Mouse (Mus musculus): ENCODE measurements at regions not wholly inside any gene's neighbourhood (a gene's known extent, or its start where the extent isn't known, plus 50 kb on each side); places are given as distances from the start of the nearest gene placed in this dataset.

DNA sequence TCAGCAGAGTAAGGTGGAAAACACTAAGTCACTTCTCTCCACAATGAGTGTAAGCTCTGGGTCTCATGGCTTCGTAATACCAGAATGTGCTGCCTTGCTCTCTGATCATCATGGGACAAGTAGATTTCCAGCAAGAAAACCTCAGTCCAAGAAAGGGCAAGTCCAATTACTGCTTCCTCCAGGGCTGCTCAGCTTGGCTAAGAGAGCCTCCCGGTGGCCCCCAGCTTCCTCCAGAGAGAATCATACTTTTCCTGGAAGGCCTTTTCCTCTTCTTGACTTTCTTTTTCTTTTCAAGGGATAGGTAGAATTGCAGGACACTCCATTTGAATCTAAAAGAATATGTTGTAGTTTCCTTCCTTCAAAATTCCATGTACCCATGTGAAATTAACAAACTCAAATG, 326.8 kb upstream of the Pbx1 start:
- H3K27ac ChIP-seq (ENCODE audit: low read depth, low read length), result no peak overlapping the region
- no peak overlapping the region for H3K4me3 ChIP-seq (ENCODE audit: low read depth, low read length)
- H3K4me1 ChIP-seq (ENCODE audit: insufficient read depth, low read length), result no peaks in the 10 kb centered on the region
- H3K36me3 ChIP-seq (ENCODE audit: insufficient read depth, low read length), result no peaks in the 10 kb centered on the region
- DNase-seq (ENCODE audit: low spot score) (no peak), ATAC-seq (ENCODE audit: low FRiP score) (no peak)
- no peak; the same call in 1 of the 2 replicates for TF ChIP-seq CTCF (IDR thresholded peaks at IDR 0.05)
- H3K9ac ChIP-seq (replicated peaks; ENCODE audit: low read length, poor library complexity, severe bottlenecking), result no peak overlapping the region
- no peaks in the 10 kb centered on the region for H3K9me3 ChIP-seq (ENCODE audit: low read length)
- 86% methylated on average over 2 of the region's 2 CpGs for WGBS
- H3K4me2 ChIP-seq (ENCODE audit: low read depth, low read length, poor library complexity, severe bottlenecking), result no peak overlapping the region
- no peaks in the 10 kb centered on the region for H3K27me3 ChIP-seq (ENCODE audit: insufficient read depth, low read length)

DNA sequence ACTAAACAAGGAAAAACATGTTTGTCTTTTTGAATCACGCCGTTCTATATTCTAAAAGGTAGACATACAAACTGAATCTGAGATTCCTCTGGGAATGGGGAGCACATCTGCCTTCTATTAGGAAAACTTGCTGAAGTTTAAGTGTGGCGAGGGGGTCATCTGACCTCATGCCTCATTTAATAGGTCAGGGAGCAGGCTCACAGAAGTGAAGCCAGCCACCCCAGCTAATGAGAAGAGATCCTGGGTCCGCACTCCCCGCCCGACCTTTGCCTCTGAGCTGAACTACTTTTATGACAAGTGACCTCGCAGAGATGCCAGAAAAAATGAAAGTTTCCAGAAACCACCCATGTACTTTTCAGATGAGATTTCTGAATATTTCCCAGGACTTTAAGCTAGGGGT, 322.1 kb upstream of the Pbx1 start:
- Histone ChIP-seq H3K27me3 (ENCODE audit: insufficient read depth, low read length) (no peaks in the 10 kb centered on the region), H3K4me1 (ENCODE audit: insufficient read depth, low read length) (no peaks in the 10 kb centered on the region), H3K36me3 (ENCODE audit: insufficient read depth, low read length) (no peaks in the 10 kb centered on the region), H3K9me3 (ENCODE audit: low read length) (no peaks in the 10 kb centered on the region), H3K4me2 (ENCODE audit: low read depth, low read length, poor library complexity, severe bottlenecking) (no peak overlapping the region), H3K27ac (ENCODE audit: low read depth, low read length) (no peak overlapping the region), H3K4me3 (ENCODE audit: low read depth, low read length) (no peak overlapping the region), H3K9ac (replicated peaks; ENCODE audit: low read length, poor library complexity, severe bottlenecking) (no peak overlapping the region)
- no peak for TF ChIP-seq CTCF (IDR thresholded peaks at IDR 0.05)
- ATAC-seq (ENCODE audit: low FRiP score) (no peak), DNase-seq (ENCODE audit: low spot score) (no peak)
- WGBS, result 84% methylated on average over 7 of the region's 7 CpGs

DNA sequence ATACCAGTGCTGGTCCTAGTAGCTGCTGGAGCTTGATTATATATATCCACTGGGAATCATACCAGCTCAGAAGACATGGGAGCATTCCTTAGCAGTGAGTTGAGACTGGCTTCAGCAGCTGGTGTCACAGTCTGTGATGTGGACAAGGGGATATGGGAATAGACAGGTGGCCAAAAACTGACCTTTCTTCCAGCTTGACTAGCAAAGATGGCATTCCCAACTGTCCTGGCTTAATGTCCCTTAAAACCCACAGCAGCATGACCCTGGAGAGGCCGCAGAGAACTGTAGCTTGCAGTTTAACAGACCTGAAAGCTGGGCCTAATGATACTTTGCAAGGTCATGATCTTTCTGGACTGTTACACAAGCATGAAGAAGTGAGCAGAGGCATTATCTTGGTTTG, 311.4 kb upstream of the Pbx1 start:
- no peak for TF ChIP-seq CTCF (IDR thresholded peaks at IDR 0.05)
- 88% methylated on average over 1 of the region's 1 CpGs for WGBS
- no peak overlapping the region for H3K4me3 ChIP-seq (ENCODE audit: low read depth, low read length)
- no peaks in the 10 kb centered on the region for H3K4me1 ChIP-seq (ENCODE audit: insufficient read depth, low read length)
- no peak overlapping the region for H3K27ac ChIP-seq (ENCODE audit: low read depth, low read length)
- DNase-seq (ENCODE audit: low spot score) (no peak), ATAC-seq (ENCODE audit: low FRiP score) (no peak)
- no peak overlapping the region for H3K9ac ChIP-seq (replicated peaks; ENCODE audit: low read length, poor library complexity, severe bottlenecking)
- no peak overlapping the region for H3K4me2 ChIP-seq (ENCODE audit: low read depth, low read length, poor library complexity, severe bottlenecking)
- no peaks in the 10 kb centered on the region for H3K27me3 ChIP-seq (ENCODE audit: insufficient read depth, low read length)
- no peaks in the 10 kb centered on the region for H3K9me3 ChIP-seq (ENCODE audit: low read length)
- H3K36me3 ChIP-seq (ENCODE audit: insufficient read depth, low read length), result no peaks in the 10 kb centered on the region

DNA sequence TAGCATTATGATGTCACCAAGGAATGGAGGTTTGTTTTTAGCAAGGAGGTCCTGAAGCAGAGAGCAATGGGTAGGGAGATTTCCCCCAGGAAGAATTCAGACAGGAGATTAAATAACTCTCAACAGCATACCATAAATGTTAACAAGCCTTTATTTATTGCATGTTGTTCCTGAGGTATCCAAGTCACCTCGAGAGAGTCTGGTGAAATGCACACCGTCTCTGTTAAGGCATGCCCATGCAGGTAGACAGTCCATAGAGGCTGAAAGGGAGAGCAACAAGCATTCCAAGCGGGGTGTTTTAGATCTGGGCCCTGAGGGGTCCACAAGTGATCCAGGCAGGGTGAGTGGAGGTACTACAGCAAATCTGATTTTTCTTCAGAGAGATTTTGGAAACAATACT, 305.9 kb upstream of the Pbx1 start:
- Histone ChIP-seq H3K4me1 (ENCODE audit: insufficient read depth, low read length) (no peaks in the 10 kb centered on the region), H3K36me3 (ENCODE audit: insufficient read depth, low read length) (no peaks in the 10 kb centered on the region), H3K9me3 (ENCODE audit: low read length) (no peaks in the 10 kb centered on the region), H3K9ac (replicated peaks; ENCODE audit: low read length, poor library complexity, severe bottlenecking) (no peak overlapping the region), H3K4me2 (ENCODE audit: low read depth, low read length, poor library complexity, severe bottlenecking) (no peak overlapping the region), H3K4me3 (ENCODE audit: low read depth, low read length) (no peak overlapping the region), H3K27ac (ENCODE audit: low read depth, low read length) (no peak overlapping the region), H3K27me3 (ENCODE audit: insufficient read depth, low read length) (no peaks in the 10 kb centered on the region)
- WGBS, result 88% methylated on average over 3 of the region's 3 CpGs
- no peak for TF ChIP-seq CTCF (IDR thresholded peaks at IDR 0.05)
- no peak for DNase-seq (ENCODE audit: low spot score)
- ATAC-seq (ENCODE audit: low FRiP score), result no peak

DNA sequence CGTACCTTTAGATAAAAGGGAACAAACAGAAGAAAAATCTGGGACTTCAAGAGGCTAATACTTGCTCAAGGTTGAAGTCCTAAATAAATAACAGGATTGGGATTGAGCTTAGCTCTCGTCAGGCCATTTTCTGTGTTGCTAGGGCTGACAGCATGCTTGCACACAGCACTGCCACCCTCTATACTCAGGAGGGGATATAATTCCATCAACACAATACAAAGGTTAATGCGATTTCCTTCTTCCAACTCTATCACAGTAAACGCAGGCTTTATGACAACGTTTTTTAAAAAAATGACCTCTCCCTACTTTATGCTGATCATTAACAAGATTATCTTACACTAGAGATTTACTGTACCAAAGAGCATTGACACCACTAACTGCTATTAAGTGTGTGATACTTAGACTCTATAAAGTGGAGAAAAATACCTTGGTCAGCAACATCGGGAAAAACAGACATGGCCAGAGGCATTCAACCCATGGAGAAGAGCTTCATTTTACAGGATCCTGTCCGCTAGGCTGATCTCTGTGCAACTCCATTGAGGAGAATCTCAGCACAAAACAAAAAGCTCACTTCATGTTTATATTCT, 305.3 kb upstream of the Pbx1 start:
- no peaks in the 10 kb centered on the region for H3K9me3 ChIP-seq (ENCODE audit: low read length)
- no peak overlapping the region for H3K4me2 ChIP-seq (ENCODE audit: low read depth, low read length, poor library complexity, severe bottlenecking)
- H3K4me3 ChIP-seq (ENCODE audit: low read depth, low read length), result no peak overlapping the region
- no peaks in the 10 kb centered on the region for H3K36me3 ChIP-seq (ENCODE audit: insufficient read depth, low read length)
- DNase-seq (ENCODE audit: low spot score) (no peak), ATAC-seq (ENCODE audit: low FRiP score) (no peak)
- WGBS, result 69% methylated on average over 7 of the region's 7 CpGs
- TF ChIP-seq CTCF (IDR thresholded peaks at IDR 0.05), result no peak
- no peaks in the 10 kb centered on the region for H3K27me3 ChIP-seq (ENCODE audit: insufficient read depth, low read length)
- H3K9ac ChIP-seq (replicated peaks; ENCODE audit: low read length, poor library complexity, severe bottlenecking), result no peak overlapping the region
- no peaks in the 10 kb centered on the region for H3K4me1 ChIP-seq (ENCODE audit: insufficient read depth, low read length)
- H3K27ac ChIP-seq (ENCODE audit: low read depth, low read length), result no peak overlapping the region

DNA sequence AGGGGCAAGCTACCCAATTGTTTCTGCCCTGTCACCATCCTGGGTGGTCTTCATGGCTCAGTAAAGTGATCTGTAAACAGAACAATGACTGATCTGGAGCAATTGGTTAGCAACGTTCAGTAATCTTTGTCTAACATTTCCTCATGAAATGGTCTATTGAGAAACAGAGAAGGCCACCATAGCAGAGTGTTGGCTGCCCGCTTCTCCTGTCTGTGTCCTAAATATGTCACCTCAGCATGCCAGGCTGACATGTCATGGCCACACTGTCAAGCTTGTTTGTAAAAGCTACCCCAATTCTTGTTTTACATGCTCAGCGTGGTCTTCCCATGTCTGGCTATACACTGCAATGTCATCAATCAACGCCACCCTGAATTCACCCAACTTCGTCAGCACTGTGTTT, 301.0 kb upstream of the Pbx1 start:
- Histone ChIP-seq H3K27ac (ENCODE audit: low read depth, low read length) (no peak overlapping the region), H3K36me3 (ENCODE audit: insufficient read depth, low read length) (no peaks in the 10 kb centered on the region), H3K4me1 (ENCODE audit: insufficient read depth, low read length) (no peaks in the 10 kb centered on the region), H3K9me3 (ENCODE audit: low read length) (no peaks in the 10 kb centered on the region), H3K4me3 (ENCODE audit: low read depth, low read length) (no peak overlapping the region), H3K4me2 (ENCODE audit: low read depth, low read length, poor library complexity, severe bottlenecking) (no peak overlapping the region), H3K9ac (replicated peaks; ENCODE audit: low read length, poor library complexity, severe bottlenecking) (no peak overlapping the region), H3K27me3 (ENCODE audit: insufficient read depth, low read length) (no peaks in the 10 kb centered on the region)
- DNase-seq (ENCODE audit: low spot score) (no peak), ATAC-seq (ENCODE audit: low FRiP score) (no peak)
- no peak for TF ChIP-seq CTCF (IDR thresholded peaks at IDR 0.05)
- 69% methylated on average over 5 of the region's 5 CpGs for WGBS
